Mouse (Mus musculus): ENCODE data around the gene Actr3b. TPM values are rescaled to one million over a fixed set of nuclear protein-coding genes. Genes with fewer than 3 reads are reported as not detected.
A peak's percentile ranks its signal among the peaks of the same experiment; 100 is the strongest.
"Not testable (repeated sequence)": the region's sequence is repeated elsewhere in the genome, so short reads cannot be mapped to it uniquely, and the experiment has no call there.

Actr3b gene
- total RNA-seq (2014; fragmentation: Nextera tagmentation) (13.5 and 14.5 TPM in 2 replicates), total RNA-seq (2017) (7.7 and 8.3 TPM in 2 replicates), polyA plus RNA-seq (2012) (5.6 and 7.5 TPM in 2 replicates)

GRCm38 (mm10) chr5:25759460-25760409, at the start of gene Actr3b:
TSS of gene Actr3b (plus strand) at chr5:25759997.
- Histone ChIP-seq H3K4me3 (ENCODE audit: low read depth, low read length) (peak within 1 kb of the TSS; percentile 98), H3K27me3 (ENCODE audit: insufficient read depth, low read length) (no peaks in the 10 kb centered on the region), H3K36me3 (replicated peaks) (peaks cover 5% of the 10 kb centered on the region), H3K9me3 (replicated peaks) (no peaks in the 10 kb centered on the region), H3K4me1 (ENCODE audit: insufficient read depth, low read depth, low read length) (peaks cover 50% of the 10 kb centered on the region)
- ATAC-seq (ENCODE audit: extremely low read depth, insufficient number of reproducible peaks, low FRiP score, poor library complexity, severe bottlenecking) (peak; percentile 99), DNase-seq (ENCODE audit: low spot score) (peak; percentile 96)
- TF ChIP-seq GATA1 (IDR thresholded peaks at IDR 0.05; ENCODE audit: borderline replicate concordance, low read length): no peak
- TF ChIP-seq GATA2 (IDR thresholded peaks at IDR 0.05; ENCODE audit: borderline replicate concordance, low read depth, low read length): no peak
- no peak for TF ChIP-seq TAL1 (conservative IDR thresholded peaks at IDR 0.05; ENCODE audit: low read depth, low read length)
- no peak for TF ChIP-seq CTCF (IDR thresholded peaks at IDR 0.05; ENCODE audit: low read depth, low read length)
- no peak for TF ChIP-seq POLR2AphosphoS5 (IDR thresholded peaks at IDR 0.05; ENCODE audit: insufficient replicate concordance, low read depth, low read length)

- not testable (repeated sequence) for DNase-seq (ENCODE audit: low spot score); H3K36me3 ChIP-seq (replicated peaks); ATAC-seq (ENCODE audit: extremely low read depth, insufficient number of reproducible peaks, low FRiP score, poor library complexity, severe bottlenecking); H3K4me1 ChIP-seq (ENCODE audit: insufficient read depth, low read depth, low read length); H3K9me3 ChIP-seq (replicated peaks); H3K4me3 ChIP-seq (ENCODE audit: low read depth, low read length); H3K27me3 ChIP-seq (ENCODE audit: insufficient read depth, low read length)
Measured at GRCm38 (mm10) chr5:25713001-25713706, 46.6 kb upstream of the Actr3b start.

GRCm38 (mm10) chr5:25719390-25719789, 40.4 kb upstream of the Actr3b start:
- H3K27me3 ChIP-seq (ENCODE audit: insufficient read depth, low read length): peaks cover 47% of the 10 kb centered on the region
- peaks cover 3% of the 10 kb centered on the region; the same call in 1 of the 2 replicates for H3K4me1 ChIP-seq (ENCODE audit: insufficient read depth, low read depth, low read length)
- no peaks in the 10 kb centered on the region for H3K36me3 ChIP-seq (replicated peaks)
- no peak for ATAC-seq (ENCODE audit: extremely low read depth, insufficient number of reproducible peaks, low FRiP score, poor library complexity, severe bottlenecking)
- TF ChIP-seq CTCF (IDR thresholded peaks at IDR 0.05; ENCODE audit: low read depth, low read length) (no peak), POLR2AphosphoS5 (IDR thresholded peaks at IDR 0.05; ENCODE audit: insufficient replicate concordance, low read depth, low read length) (no peak), GATA1 (IDR thresholded peaks at IDR 0.05; ENCODE audit: borderline replicate concordance, low read length) (no peak), GATA2 (IDR thresholded peaks at IDR 0.05; ENCODE audit: borderline replicate concordance, low read depth, low read length) (no peak), TAL1 (conservative IDR thresholded peaks at IDR 0.05; ENCODE audit: low read depth, low read length) (no peak)
- peaks cover 3% of the 10 kb centered on the region; the same call in 1 of the 2 replicates for H3K9me3 ChIP-seq (replicated peaks)
- H3K4me3 ChIP-seq (ENCODE audit: low read depth, low read length): no peak overlapping the region
- no peak for DNase-seq (ENCODE audit: low spot score)

- ATAC-seq (ENCODE audit: extremely low read depth, insufficient number of reproducible peaks, low FRiP score, poor library complexity, severe bottlenecking) (no peak), DNase-seq (ENCODE audit: low spot score) (no peak)
- H3K27me3 ChIP-seq (ENCODE audit: insufficient read depth, low read length): peaks cover 50% of the 10 kb centered on the region
- H3K4me3 ChIP-seq (ENCODE audit: low read depth, low read length): no peak overlapping the region
- H3K4me1 ChIP-seq (ENCODE audit: insufficient read depth, low read depth, low read length): 0 out of 2 replicates have a peak, but pooled peaks cover 3% of the 10 kb centered on the region
- TF ChIP-seq TAL1 (conservative IDR thresholded peaks at IDR 0.05; ENCODE audit: low read depth, low read length): no peak
- no peak for TF ChIP-seq CTCF (IDR thresholded peaks at IDR 0.05; ENCODE audit: low read depth, low read length)
- TF ChIP-seq GATA1 (IDR thresholded peaks at IDR 0.05; ENCODE audit: borderline replicate concordance, low read length): no peak
- no peak for TF ChIP-seq POLR2AphosphoS5 (IDR thresholded peaks at IDR 0.05; ENCODE audit: insufficient replicate concordance, low read depth, low read length)
- TF ChIP-seq GATA2 (IDR thresholded peaks at IDR 0.05; ENCODE audit: borderline replicate concordance, low read depth, low read length): no peak
- H3K9me3 ChIP-seq (replicated peaks): peaks cover 3% of the 10 kb centered on the region; the same call in 1 of the 2 replicates
- H3K36me3 ChIP-seq (replicated peaks): no peaks in the 10 kb centered on the region
Measured at GRCm38 (mm10) chr5:25723016-25723415, 36.8 kb upstream of the Actr3b start.

- TF ChIP-seq GATA2 (IDR thresholded peaks at IDR 0.05; ENCODE audit: borderline replicate concordance, low read depth, low read length): no peak
- Histone ChIP-seq H3K36me3 (replicated peaks) (no peaks in the 10 kb centered on the region), H3K9me3 (replicated peaks) (peaks cover 3% of the 10 kb centered on the region; the same call in 1 of the 2 replicates), H3K4me1 (ENCODE audit: insufficient read depth, low read depth, low read length) (0 out of 2 replicates have a peak, but pooled peaks cover 3% of the 10 kb centered on the region), H3K27me3 (ENCODE audit: insufficient read depth, low read length) (peaks cover 45% of the 10 kb centered on the region), H3K4me3 (ENCODE audit: low read depth, low read length) (no peak overlapping the region)
- DNase-seq (ENCODE audit: low spot score): no peak
- no peak for ATAC-seq (ENCODE audit: extremely low read depth, insufficient number of reproducible peaks, low FRiP score, poor library complexity, severe bottlenecking)
Measured at GRCm38 (mm10) chr5:25724134-25724675, 35.6 kb upstream of the Actr3b start.

- Histone ChIP-seq H3K36me3 (replicated peaks) (no peaks in the 10 kb centered on the region), H3K27me3 (ENCODE audit: insufficient read depth, low read length) (peaks cover 18% of the 10 kb centered on the region), H3K4me1 (ENCODE audit: insufficient read depth, low read depth, low read length) (peaks cover 51% of the 10 kb centered on the region), H3K4me3 (ENCODE audit: low read depth, low read length) (no peak overlapping the region), H3K9me3 (replicated peaks) (no peaks in the 10 kb centered on the region)
- DNase-seq (ENCODE audit: low spot score): no peak
- ATAC-seq (ENCODE audit: extremely low read depth, insufficient number of reproducible peaks, low FRiP score, poor library complexity, severe bottlenecking): no peak
- no peak for TF ChIP-seq GATA1 (IDR thresholded peaks at IDR 0.05; ENCODE audit: borderline replicate concordance, low read length)
- TF ChIP-seq CTCF (IDR thresholded peaks at IDR 0.05; ENCODE audit: low read depth, low read length): peak; percentile 12; the same call in 1 of the 2 replicates
Measured at GRCm38 (mm10) chr5:25734318-25734717, 25.5 kb upstream of the Actr3b start.
